Mouse (Mus musculus) spleen, adult 2 months (tissue): ENCODE results near the gene Defb13. TPM values are rescaled to one million over a fixed set of nuclear protein-coding genes. Genes with fewer than 3 reads are reported as not detected.

Source experiments
- DNase-seq, 2 experiments: peaks; one replicate each; pipeline versions ENCODE4 v3.0.0 to v3.0.0-alpha.2; 2012 to 2021; ENCODE audit warnings: low spot score in 2 of 2, low read depth in 1 of 2
- H3K27ac ChIP-seq: fragments of 200-500 bp; 2 replicates; pipeline ENCODE4 v1.5.1; 2012; ENCODE audit warnings: low read length, inconsistent platforms; ENCODE audit not compliant: insufficient read depth
- H3K27me3 ChIP-seq: fragments of 200-500 bp; 2 replicates; pipeline ENCODE4 v1.6.1; 2012; ENCODE audit warnings: mild to moderate bottlenecking, moderate library complexity, low read length, inconsistent platforms; ENCODE audit not compliant: control insufficient read depth, insufficient read depth
- H3K36me3 ChIP-seq: fragments of 200-500 bp; 2 replicates; pipeline ENCODE4 v1.6.1; 2012; ENCODE audit warnings: mild to moderate bottlenecking, low read length, inconsistent platforms; ENCODE audit not compliant: control insufficient read depth, insufficient read depth
- H3K4me1 ChIP-seq: fragments of 200-500 bp; 2 replicates; pipeline ENCODE4 v1.6.1; 2011; ENCODE audit warnings: inconsistent platforms; ENCODE audit not compliant: control insufficient read depth, insufficient read depth, insufficient read length
- H3K4me3 ChIP-seq: fragments of 200-500 bp; 2 replicates; pipeline ENCODE4 v1.5.1; 2011; ENCODE audit warnings: mild to moderate bottlenecking, inconsistent platforms; ENCODE audit not compliant: insufficient read depth, insufficient read length; ENCODE audit errors: extremely low read depth
- CTCF ChIP-seq: fragments of 200-500 bp; IDR thresholded peaks from 2 replicates; pipeline ENCODE4 v1.5.1; 2011; ENCODE audit warnings: mild to moderate bottlenecking, inconsistent platforms; ENCODE audit not compliant: insufficient read depth, insufficient read length, insufficient replicate concordance; ENCODE audit errors: extremely low read depth
- POLR2A ChIP-seq: fragments of 200-500 bp; IDR thresholded peaks from 2 replicates; pipeline ENCODE4 v1.6.1; 2011; ENCODE audit warnings: low read depth, low read length, inconsistent platforms
- WGBS: fragments of 180-500 bp; shearing (Covaris S2); methylation state at CpG from one replicate; pipeline ENCODE4 v1.1.7; 2018; 5-methylcytosine and 5-hydroxymethylcytosine counted together
- polyA plus RNA-seq: library from polyadenylated mRNA; depleted of rRNA; stranded (reverse); fragments of >200 nt; gene quantifications from 2 replicates; pipeline ENCODE4 v1.2.3, GENCODE M21; 2012

Gene Defb13
- polyA plus RNA-seq, 1 experiment: not detected

- TF ChIP-seq CTCF (no peak), POLR2A (no peak)
- H3K4me1 ChIP-seq: no peaks in the 10 kb centered on the region
- H3K4me3 ChIP-seq: no peak overlapping the region
- no peaks in the 10 kb centered on the region for H3K27me3 ChIP-seq
- H3K27ac ChIP-seq: no peak overlapping the region
- no peak for DNase-seq
- WGBS: 81% methylated on average over 9 of the region's 9 CpGs
- no peaks in the 10 kb centered on the region for H3K36me3 ChIP-seq
Measured at GRCm38 (mm10) chr8:21947311-21948017, 902 bp downstream of the Defb13 start.

GRCm38 (mm10) chr8:21955321-21955720 is 8.8 kb downstream of the Defb13 start:
- 6% methylated on average over 9 of the region's 9 CpGs for WGBS

GRCm38 (mm10) chr8:21956336-21956735 is 9.8 kb downstream of the Defb13 start:
- Histone ChIP-seq H3K27me3 (no peaks in the 10 kb centered on the region), H3K36me3 (no peaks in the 10 kb centered on the region), H3K27ac (no peak overlapping the region), H3K4me3 (no peak overlapping the region), H3K4me1 (no peaks in the 10 kb centered on the region)
- 82% methylated on average over 3 of the region's 3 CpGs for WGBS
- DNase-seq: no peak
- TF ChIP-seq POLR2A (no peak), CTCF (no peak)

More at GRCm38 (mm10) chr8:21955321-21955720, 8.8 kb downstream of the Defb13 start:
- Histone ChIP-seq H3K27ac (no peak overlapping the region), H3K36me3 (no peaks in the 10 kb centered on the region), H3K27me3 (no peaks in the 10 kb centered on the region), H3K4me3 (no peak overlapping the region), H3K4me1 (no peaks in the 10 kb centered on the region)
- no peak for DNase-seq
- TF ChIP-seq CTCF: no peak

- no peak for TF ChIP-seq POLR2A
- TF ChIP-seq CTCF: no peak
- Histone ChIP-seq H3K36me3 (no peaks in the 10 kb centered on the region), H3K4me1 (no peaks in the 10 kb centered on the region), H3K27me3 (no peaks in the 10 kb centered on the region), H3K4me3 (no peak within 1 kb of the TSS), H3K27ac (no peak within 1 kb of the TSS)
- WGBS: 89% methylated on average over 2 of the region's 2 CpGs
- no peak for DNase-seq
Measured at GRCm38 (mm10) chr8:21958414-21958813, 11.9 kb downstream of the Defb13 start, which contains the start of gene Fam90a1a. Gene Fam90a1a (plus strand): TSS chr8:21958714.

GRCm38 (mm10) chr8:21966646-21967045 is 20.1 kb downstream of the Defb13 start:
- 78% methylated on average over 1 of the region's 1 CpGs for WGBS
- TF ChIP-seq CTCF: no peak
- no peak for TF ChIP-seq POLR2A

GRCm38 (mm10) chr8:21969475-21969874 is 22.9 kb downstream of the Defb13 start, which contains the start of gene Ccdc70:
Gene Ccdc70 (plus strand): TSS chr8:21969775.
- Histone ChIP-seq H3K27me3 (no peaks in the 10 kb centered on the region), H3K4me1 (no peaks in the 10 kb centered on the region), H3K4me3 (no peak within 1 kb of the TSS), H3K27ac (no peak within 1 kb of the TSS), H3K36me3 (no peaks in the 10 kb centered on the region)
- no peak for DNase-seq
- WGBS: 93% methylated on average over 3 of the region's 3 CpGs
- TF ChIP-seq POLR2A (no peak), CTCF (no peak)

More at GRCm38 (mm10) chr8:21966646-21967045, 20.1 kb downstream of the Defb13 start:
- Histone ChIP-seq H3K36me3 (no peaks in the 10 kb centered on the region), H3K4me1 (no peaks in the 10 kb centered on the region), H3K4me3 (no peak overlapping the region), H3K27me3 (no peaks in the 10 kb centered on the region), H3K27ac (no peak overlapping the region)
- DNase-seq: no peak

GRCm38 (mm10) chr8:21978193-21978592 is 31.6 kb downstream of the Defb13 start:
- no peak for TF ChIP-seq POLR2A
- TF ChIP-seq CTCF: no peak
- Histone ChIP-seq H3K27me3 (no peaks in the 10 kb centered on the region), H3K36me3 (no peaks in the 10 kb centered on the region), H3K27ac (no peak overlapping the region), H3K4me1 (no peaks in the 10 kb centered on the region), H3K4me3 (no peak overlapping the region)
- 70% methylated on average over 4 of the region's 4 CpGs for WGBS
- DNase-seq: no peak
